Mouse (Mus musculus): ENCODE data around the gene Rapgef3. TPM values are rescaled to one million over a fixed set of nuclear protein-coding genes. Genes with fewer than 3 reads are reported as not detected.

Gene Rapgef3
- polyA plus RNA-seq (2015; fragmentation: Nextera tagmentation; extraction: Ambion mirVana), result 21.1 and 23.4 TPM in 2 replicates

GRCm38 (mm10) chr15:97767280-97768186, at the start of gene Rapgef3:
Gene Rapgef3 (minus strand): TSS chr15:97767972.
- peak within 1 kb of the TSS; percentile 57 for H3K27ac ChIP-seq
- peak within 1 kb of the TSS; percentile 81 for H3K4me2 ChIP-seq
- H3K9me3 ChIP-seq, result no peaks in the 10 kb centered on the region
- under 1% methylated on average over 43 of the region's 44 CpGs for WGBS
- H3K27me3 ChIP-seq, result no peaks in the 10 kb centered on the region; the same call in 1 of the 2 replicates
- peaks cover 53% of the 10 kb centered on the region for H3K4me1 ChIP-seq
- H3K9ac ChIP-seq, result peak within 1 kb of the TSS; percentile 51
- H3K4me3 ChIP-seq, result peak within 1 kb of the TSS; percentile 51
- H3K36me3 ChIP-seq, result no peaks in the 10 kb centered on the region
- peak; percentile 88 for ATAC-seq (ENCODE audit: borderline replicate concordance, extremely low read depth, low FRiP score, low TSS enrichment)

- 84% methylated on average over 16 of the region's 17 CpGs for WGBS
- Histone ChIP-seq H3K4me2 (no peak overlapping the region), H3K27ac (no peak overlapping the region), H3K4me1 (peaks cover 41% of the 10 kb centered on the region), H3K4me3 (no peak overlapping the region), H3K9me3 (no peaks in the 10 kb centered on the region), H3K27me3 (no peaks in the 10 kb centered on the region), H3K36me3 (peaks cover 5% of the 10 kb centered on the region; the same call in 1 of the 2 replicates), H3K9ac (no peak overlapping the region)
- ATAC-seq (ENCODE audit: borderline replicate concordance, extremely low read depth, low FRiP score, low TSS enrichment), result no peak
These were observed 48.6 kb upstream of the Rapgef3 start for GRCm38 (mm10) chr15:97816199-97816994.

- Histone ChIP-seq H3K9me3 (no peaks in the 10 kb centered on the region), H3K4me1 (peaks cover 30% of the 10 kb centered on the region), H3K4me2 (no peak overlapping the region), H3K27me3 (no peaks in the 10 kb centered on the region), H3K9ac (no peak overlapping the region), H3K4me3 (no peak overlapping the region), H3K36me3 (peaks cover 15% of the 10 kb centered on the region), H3K27ac (0 out of 2 replicates have a peak overlapping the region, but pooled peaks have one; percentile 40)
- no peak for ATAC-seq (ENCODE audit: borderline replicate concordance, extremely low read depth, low FRiP score, low TSS enrichment)
- 89% methylated on average over 4 of the region's 4 CpGs for WGBS
These were observed 47.5 kb upstream of the Rapgef3 start for GRCm38 (mm10) chr15:97815254-97815653.

- H3K9ac ChIP-seq, result no peak overlapping the region
- no peak for ATAC-seq (ENCODE audit: borderline replicate concordance, extremely low read depth, low FRiP score, low TSS enrichment)
- 45% methylated on average over 5 of the region's 5 CpGs for WGBS
These were observed 46.9 kb upstream of the Rapgef3 start for GRCm38 (mm10) chr15:97814703-97815102.

GRCm38 (mm10) chr15:97813452-97814204, 45.9 kb upstream of the Rapgef3 start:
- 35% methylated on average over 21 of the region's 21 CpGs for WGBS
- H3K4me3 ChIP-seq, result no peak overlapping the region
- H3K4me1 ChIP-seq, result peaks cover 30% of the 10 kb centered on the region
- no peak for ATAC-seq (ENCODE audit: borderline replicate concordance, extremely low read depth, low FRiP score, low TSS enrichment)
- H3K4me2 ChIP-seq, result peak overlapping the region; percentile 1; the same call in 1 of the 2 replicates
- H3K9ac ChIP-seq, result no peak overlapping the region
- H3K27ac ChIP-seq, result peak overlapping the region; percentile 45
- no peaks in the 10 kb centered on the region for H3K9me3 ChIP-seq
- peaks cover 31% of the 10 kb centered on the region for H3K36me3 ChIP-seq
- H3K27me3 ChIP-seq, result no peaks in the 10 kb centered on the region

More at GRCm38 (mm10) chr15:97814703-97815102, 46.9 kb upstream of the Rapgef3 start:
- peaks cover 30% of the 10 kb centered on the region for H3K4me1 ChIP-seq
- peaks cover 20% of the 10 kb centered on the region for H3K36me3 ChIP-seq
- no peak overlapping the region for H3K4me3 ChIP-seq
- H3K27ac ChIP-seq, result peak overlapping the region; percentile 40; the same call in 1 of the 2 replicates
- H3K27me3 ChIP-seq, result no peaks in the 10 kb centered on the region
- H3K9me3 ChIP-seq, result no peaks in the 10 kb centered on the region
- no peak overlapping the region for H3K4me2 ChIP-seq

- H3K27me3 ChIP-seq, result no peaks in the 10 kb centered on the region
- WGBS, result 59% methylated on average over 7 of the region's 7 CpGs
- ATAC-seq (ENCODE audit: borderline replicate concordance, extremely low read depth, low FRiP score, low TSS enrichment), result no peak
- no peak overlapping the region for H3K4me3 ChIP-seq
- H3K9ac ChIP-seq, result no peak overlapping the region
- peaks cover 30% of the 10 kb centered on the region for H3K4me1 ChIP-seq
- no peak overlapping the region for H3K4me2 ChIP-seq
- H3K27ac ChIP-seq, result peak overlapping the region; percentile 45
- H3K36me3 ChIP-seq, result peaks cover 39% of the 10 kb centered on the region
- H3K9me3 ChIP-seq, result no peaks in the 10 kb centered on the region
These were observed 45.1 kb upstream of the Rapgef3 start for GRCm38 (mm10) chr15:97812875-97813274.

GRCm38 (mm10) chr15:97812126-97812525, 44.4 kb upstream of the Rapgef3 start:
- H3K27me3 ChIP-seq, result no peaks in the 10 kb centered on the region
- 67% methylated on average over 6 of the region's 6 CpGs for WGBS
- peak overlapping the region; percentile 45; the same call in 1 of the 2 replicates for H3K27ac ChIP-seq
- no peak overlapping the region for H3K4me2 ChIP-seq
- H3K9me3 ChIP-seq, result no peaks in the 10 kb centered on the region
- H3K36me3 ChIP-seq, result peaks cover 46% of the 10 kb centered on the region
- 0 out of 2 replicates have a peak, but pooled peaks have one; percentile 28 for ATAC-seq (ENCODE audit: borderline replicate concordance, extremely low read depth, low FRiP score, low TSS enrichment)
- H3K4me3 ChIP-seq, result no peak overlapping the region
- H3K9ac ChIP-seq, result no peak overlapping the region
- H3K4me1 ChIP-seq, result peaks cover 30% of the 10 kb centered on the region

- 86% methylated on average over 9 of the region's 9 CpGs for WGBS
- Histone ChIP-seq H3K9ac (no peak overlapping the region), H3K4me1 (peaks cover 30% of the 10 kb centered on the region), H3K36me3 (peaks cover 54% of the 10 kb centered on the region), H3K27ac (no peak overlapping the region), H3K4me3 (no peak overlapping the region), H3K4me2 (no peak overlapping the region), H3K27me3 (no peaks in the 10 kb centered on the region), H3K9me3 (no peaks in the 10 kb centered on the region)
- no peak for ATAC-seq (ENCODE audit: borderline replicate concordance, extremely low read depth, low FRiP score, low TSS enrichment)
These were observed 43.5 kb upstream of the Rapgef3 start for GRCm38 (mm10) chr15:97811307-97811706.

GRCm38 (mm10) chr15:97810399-97810798, 42.6 kb upstream of the Rapgef3 start:
- H3K9me3 ChIP-seq, result no peaks in the 10 kb centered on the region
- H3K4me3 ChIP-seq, result no peak overlapping the region
- H3K4me1 ChIP-seq, result peaks cover 30% of the 10 kb centered on the region
- no peaks in the 10 kb centered on the region for H3K27me3 ChIP-seq
- no peak overlapping the region for H3K4me2 ChIP-seq
- H3K27ac ChIP-seq, result no peak overlapping the region
- no peak for ATAC-seq (ENCODE audit: borderline replicate concordance, extremely low read depth, low FRiP score, low TSS enrichment)
- H3K9ac ChIP-seq, result no peak overlapping the region
- 90% methylated on average over 5 of the region's 5 CpGs for WGBS
- peaks cover 56% of the 10 kb centered on the region for H3K36me3 ChIP-seq

GRCm38 (mm10) chr15:97809942-97810341, 42.2 kb upstream of the Rapgef3 start:
- H3K4me2 ChIP-seq, result no peak overlapping the region
- H3K4me3 ChIP-seq, result no peak overlapping the region
- H3K9me3 ChIP-seq, result no peaks in the 10 kb centered on the region
- H3K36me3 ChIP-seq, result peaks cover 59% of the 10 kb centered on the region
- no peaks in the 10 kb centered on the region for H3K27me3 ChIP-seq
- H3K4me1 ChIP-seq, result peaks cover 30% of the 10 kb centered on the region
- WGBS, result 88% methylated on average over 5 of the region's 5 CpGs
- H3K27ac ChIP-seq, result no peak overlapping the region
- ATAC-seq (ENCODE audit: borderline replicate concordance, extremely low read depth, low FRiP score, low TSS enrichment), result no peak
- H3K9ac ChIP-seq, result no peak overlapping the region

- ATAC-seq (ENCODE audit: borderline replicate concordance, extremely low read depth, low FRiP score, low TSS enrichment), result no peak
- Histone ChIP-seq H3K4me1 (peaks cover 23% of the 10 kb centered on the region), H3K36me3 (peaks cover 64% of the 10 kb centered on the region), H3K9me3 (no peaks in the 10 kb centered on the region), H3K27ac (no peak overlapping the region), H3K9ac (no peak overlapping the region), H3K27me3 (no peaks in the 10 kb centered on the region), H3K4me3 (no peak overlapping the region), H3K4me2 (no peak overlapping the region)
- WGBS, result 82% methylated on average over 14 of the region's 14 CpGs
These were observed 41.4 kb upstream of the Rapgef3 start for GRCm38 (mm10) chr15:97809206-97809605.
